Mouse (Mus musculus) lung, embryonic 14.5 days (tissue): ENCODE measurements at regions not wholly inside any gene's neighbourhood (a gene's known extent, or its start where the extent isn't known, plus 50 kb on each side); places are given as distances from the start of the nearest gene placed in this dataset.

Source experiments
- ATAC-seq: fragments of 200-750 bp; cut with Nextera tagmentation; 2 replicates; pipeline ENCODE4 v1.8.0; 2017; ENCODE audit warnings: mild to moderate bottlenecking, moderate TSS enrichment, moderate library complexity; ENCODE audit not compliant: insufficient read depth
- DNase-seq: peaks from one replicate; pipeline ENCODE4 v3.0.0-alpha.2; 2015
- H3K27ac ChIP-seq: fragments of 300-500 bp; sonication (generic); 2 replicates; pipeline ENCODE4 v1.5.1; 2014; ENCODE audit warnings: low read depth, mild to moderate bottlenecking, moderate library complexity
- H3K27me3 ChIP-seq: fragments of 300-500 bp; sonication (generic); 2 replicates; pipeline ENCODE4 v1.6.1; 2014; ENCODE audit warnings: low read length, control low read depth; ENCODE audit not compliant: insufficient read depth
- H3K36me3 ChIP-seq: fragments of 300-500 bp; sonication (generic); 2 replicates; pipeline ENCODE4 v1.6.1; 2014; ENCODE audit warnings: control low read depth; ENCODE audit not compliant: insufficient read depth
- H3K4me1 ChIP-seq: fragments of 300-500 bp; sonication (generic); 2 replicates; pipeline ENCODE4 v1.6.1; 2014; ENCODE audit warnings: antibody characterized with exemption, control low read depth; ENCODE audit not compliant: insufficient read depth
- H3K4me2 ChIP-seq: fragments of 300-500 bp; sonication (generic); 2 replicates; pipeline ENCODE4 v1.6.1; 2014; ENCODE audit warnings: mild to moderate bottlenecking
- H3K4me3 ChIP-seq: fragments of 300-500 bp; sonication (generic); 2 replicates; pipeline ENCODE4 v1.5.1; 2014; ENCODE audit warnings: low read depth, low read length
- H3K9ac ChIP-seq: fragments of 300-500 bp; sonication (generic); 2 replicates; pipeline ENCODE4 v1.6.1; 2014
- H3K9me3 ChIP-seq: fragments of 300-500 bp; sonication (generic); 2 replicates; pipeline ENCODE4 v1.6.1; 2016; ENCODE audit warnings: low read depth, low read length, control low read depth
- CTCF ChIP-seq: IDR thresholded peaks from 2 replicates; pipeline ENCODE4 v1.5.1; 2016; ENCODE audit warnings: antibody characterized with exemption, low read depth
- WGBS: fragments of 180-500 bp; shearing (Covaris S2); extraction: QIAGEN DNeasy Blood & Tissue Kit; methylation state at CpG from one replicate; pipeline ENCODE4 v1.1.7; 2014; 5-methylcytosine and 5-hydroxymethylcytosine counted together

GRCm38 (mm10) chr14:114001377-114001776 is 687.0 kb downstream of the Tpm3-rs7 start:
- Histone ChIP-seq H3K9ac (no peak overlapping the region), H3K36me3 (no peaks in the 10 kb centered on the region), H3K27ac (no peak overlapping the region), H3K9me3 (no peaks in the 10 kb centered on the region), H3K4me3 (no peak overlapping the region), H3K4me1 (no peaks in the 10 kb centered on the region), H3K27me3 (no peaks in the 10 kb centered on the region), H3K4me2 (no peak overlapping the region)
- no peak for TF ChIP-seq CTCF
- ATAC-seq (no peak), DNase-seq (no peak)
- WGBS = 45% methylated on average over 3 of the region's 3 CpGs

GRCm38 (mm10) chr14:114002420-114002819 is 688.0 kb downstream of the Tpm3-rs7 start:
- 66% methylated on average over 1 of the region's 1 CpGs for WGBS
- DNase-seq = no peak
- Histone ChIP-seq H3K27ac (no peak overlapping the region), H3K27me3 (no peaks in the 10 kb centered on the region), H3K36me3 (no peaks in the 10 kb centered on the region), H3K9ac (no peak overlapping the region), H3K4me2 (no peak overlapping the region), H3K4me1 (no peaks in the 10 kb centered on the region), H3K9me3 (no peaks in the 10 kb centered on the region), H3K4me3 (no peak overlapping the region)
- ATAC-seq = no peak
- TF ChIP-seq CTCF = no peak

GRCm38 (mm10) chr14:114037063-114037462 is 722.7 kb downstream of the Tpm3-rs7 start:
- Histone ChIP-seq H3K9me3 (no peaks in the 10 kb centered on the region), H3K27me3 (no peaks in the 10 kb centered on the region), H3K9ac (no peak overlapping the region), H3K4me3 (no peak overlapping the region), H3K4me2 (no peak overlapping the region), H3K27ac (no peak overlapping the region), H3K4me1 (no peaks in the 10 kb centered on the region), H3K36me3 (no peaks in the 10 kb centered on the region)
- 74% methylated on average over 1 of the region's 1 CpGs for WGBS
- no peak for TF ChIP-seq CTCF
- ATAC-seq = no peak
- no peak for DNase-seq

- H3K27me3 ChIP-seq = no peaks in the 10 kb centered on the region
- H3K9me3 ChIP-seq = no peaks in the 10 kb centered on the region
- no peaks in the 10 kb centered on the region for H3K36me3 ChIP-seq
- WGBS = 55% methylated on average over 3 of the region's 3 CpGs
- no peak for TF ChIP-seq CTCF
- DNase-seq = no peak
- no peak overlapping the region for H3K27ac ChIP-seq
- H3K4me1 ChIP-seq = no peaks in the 10 kb centered on the region
- ATAC-seq = no peak
- H3K4me2 ChIP-seq = no peak overlapping the region
- no peak overlapping the region for H3K4me3 ChIP-seq
- no peak overlapping the region for H3K9ac ChIP-seq
Observed at GRCm38 (mm10) chr14:114038611-114039312, 724.4 kb downstream of the Tpm3-rs7 start.

- DNase-seq (no peak), ATAC-seq (no peak)
- H3K27ac ChIP-seq = no peak overlapping the region
- no peaks in the 10 kb centered on the region for H3K36me3 ChIP-seq
- H3K4me3 ChIP-seq = no peak overlapping the region
- no peaks in the 10 kb centered on the region for H3K4me1 ChIP-seq
- H3K9me3 ChIP-seq = no peaks in the 10 kb centered on the region
- no peak overlapping the region for H3K9ac ChIP-seq
- no peak for TF ChIP-seq CTCF
- no peaks in the 10 kb centered on the region for H3K27me3 ChIP-seq
- WGBS = 81% methylated on average over 5 of the region's 5 CpGs
- H3K4me2 ChIP-seq = no peak overlapping the region
Observed at GRCm38 (mm10) chr14:114053558-114054235, 739.3 kb downstream of the Tpm3-rs7 start.

GRCm38 (mm10) chr14:114061347-114061746 is 746.9 kb downstream of the Tpm3-rs7 start:
- H3K27me3 ChIP-seq = no peaks in the 10 kb centered on the region

GRCm38 (mm10) chr14:114062582-114062981 is 748.2 kb downstream of the Tpm3-rs7 start:
- Histone ChIP-seq H3K4me2 (no peak overlapping the region), H3K4me3 (no peak overlapping the region), H3K27ac (no peak overlapping the region), H3K9ac (no peak overlapping the region), H3K4me1 (no peaks in the 10 kb centered on the region), H3K36me3 (no peaks in the 10 kb centered on the region), H3K27me3 (no peaks in the 10 kb centered on the region), H3K9me3 (no peaks in the 10 kb centered on the region)
- TF ChIP-seq CTCF = no peak
- DNase-seq (no peak), ATAC-seq (no peak)
- 34% methylated on average over 4 of the region's 4 CpGs for WGBS

More at GRCm38 (mm10) chr14:114061347-114061746, 746.9 kb downstream of the Tpm3-rs7 start:
- Histone ChIP-seq H3K4me1 (no peaks in the 10 kb centered on the region), H3K27ac (no peak overlapping the region), H3K4me3 (no peak overlapping the region), H3K9ac (no peak overlapping the region), H3K9me3 (no peaks in the 10 kb centered on the region), H3K36me3 (no peaks in the 10 kb centered on the region), H3K4me2 (no peak overlapping the region)
- WGBS = 77% methylated on average over 2 of the region's 2 CpGs
- DNase-seq = no peak
- no peak for ATAC-seq
- no peak for TF ChIP-seq CTCF
